Mouse (Mus musculus) embryo, embryonic 10.5 days (tissue): ENCODE measurements around the gene Ergic3.

ENCODE experiments used
- DNase-seq: peaks from one replicate; pipeline ENCODE4 v3.0.0-alpha.2; 2015; ENCODE audit warnings: low spot score

The Ergic3 gene

DNA sequence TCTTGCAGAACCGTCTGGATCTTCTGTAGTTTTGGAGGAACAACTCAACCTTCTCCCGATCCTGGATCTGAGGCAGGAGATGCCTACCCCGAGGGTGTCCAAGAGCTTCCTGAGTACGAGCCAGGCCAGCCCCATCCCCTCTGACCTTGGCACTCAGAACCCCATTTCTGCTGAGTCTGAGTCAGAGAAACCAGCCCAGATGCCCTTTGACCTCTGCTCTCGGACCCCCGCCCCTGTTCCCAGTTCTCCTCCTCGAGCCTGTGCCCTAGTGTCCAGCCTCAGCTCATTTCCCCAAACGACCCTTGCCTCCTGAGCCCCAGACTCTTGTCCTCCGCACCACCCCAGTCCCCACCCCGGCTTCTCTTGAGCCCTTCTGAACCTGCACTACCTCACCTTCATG is 58.3 kb downstream of the Ergic3 start:
- no peak for DNase-seq
